8 mouse cellular contexts compared by ENCODE assay signal in the genomic region with DNA sequence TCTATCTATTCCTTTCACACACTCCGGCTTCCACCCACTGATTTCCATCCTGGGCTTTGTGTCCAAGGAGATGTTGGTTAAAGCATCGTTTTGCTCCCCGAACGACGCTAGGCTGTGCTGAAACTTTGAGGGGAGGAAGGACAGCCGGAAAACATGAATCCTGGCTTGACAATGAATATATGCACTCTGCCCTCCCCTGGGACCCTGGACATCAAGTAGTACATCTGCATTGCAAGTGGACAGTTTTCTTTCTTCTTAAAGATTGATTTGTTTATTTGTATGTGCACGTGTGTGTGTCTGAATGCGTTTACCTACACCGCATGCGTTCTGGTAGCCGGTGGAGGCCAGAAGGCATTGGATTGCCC. TPM values are rescaled to one million over a fixed set of nuclear protein-coding genes. Genes with fewer than 3 reads are reported as not detected.
DNase-seq lines count a peak whose midpoint lies in the region; ATAC-seq and TF ChIP-seq lines count a peak whose summit lies in the region.

No protein-coding gene starts in this region.

- no peak for ATAC-seq in heart, embryonic 13.5 days (ENCODE audit: extremely low read depth, insufficient number of reproducible peaks, low FRiP score, low TSS enrichment)
- ATAC-seq in limb, embryonic 15.5 days (ENCODE audit: insufficient number of reproducible peaks, low FRiP score, low TSS enrichment, low read depth) = no peak
- ATAC-seq in stomach, postnatal 0 days (ENCODE audit: low FRiP score, low TSS enrichment) = no peak

- peak overlapping the region; percentile 95 for H3K27ac ChIP-seq in heart, embryonic 13.5 days (replicated peaks)
- peak overlapping the region; percentile 92 for H3K27ac ChIP-seq in thymus, adult 2 months (ENCODE audit: control insufficient read depth, insufficient read depth, low read length)
- H3K27ac ChIP-seq in limb, embryonic 15.5 days = peak overlapping the region; percentile 90
- H3K27ac ChIP-seq in stomach, postnatal 0 days (replicated peaks) = peak overlapping the region; percentile 82

- peak overlapping the region; percentile 29 for H3K4me2 ChIP-seq in heart, embryonic 13.5 days
- H3K4me2 ChIP-seq in limb, embryonic 15.5 days = no peak overlapping the region
- H3K4me2 ChIP-seq in stomach, postnatal 0 days (replicated peaks; ENCODE audit: low read depth) = no peak overlapping the region

- H3K4me3 ChIP-seq in heart, embryonic 13.5 days = no peak overlapping the region
- H3K4me3 ChIP-seq in thymus, adult 2 months (ENCODE audit: control insufficient read depth, insufficient read depth, low read length) = no peak overlapping the region
- no peak overlapping the region for H3K4me3 ChIP-seq in limb, embryonic 15.5 days
- H3K4me3 ChIP-seq in stomach, postnatal 0 days (ENCODE audit: low read depth, low read length) = no peak overlapping the region

- no peak for TF ChIP-seq POLR2A in thymus, adult 2 months (IDR thresholded peaks at IDR 0.05; ENCODE audit: control insufficient read depth, extremely low read depth, insufficient read depth, low read length, poor library complexity)

- WGBS in heart, embryonic 13.5 days = 68% methylated on average over 11 of the region's 11 CpGs
- 56% methylated on average over 11 of the region's 11 CpGs for WGBS in thymus, adult 2 months
- 81% methylated on average over 11 of the region's 11 CpGs for WGBS in limb, embryonic 15.5 days
- WGBS in stomach, postnatal 0 days = 75% methylated on average over 11 of the region's 11 CpGs

- H3K9ac ChIP-seq in heart, embryonic 13.5 days = peak overlapping the region; percentile 25
- no peak overlapping the region for H3K9ac ChIP-seq in limb, embryonic 15.5 days
- no peak overlapping the region for H3K9ac ChIP-seq in stomach, postnatal 0 days (ENCODE audit: low read length)

- H3K9me3 ChIP-seq in heart, embryonic 13.5 days = no peaks in the 10 kb centered on the region
- H3K9me3 ChIP-seq in limb, embryonic 15.5 days = no peaks in the 10 kb centered on the region
- no peaks in the 10 kb centered on the region for H3K9me3 ChIP-seq in stomach, postnatal 0 days (ENCODE audit: control insufficient read depth, low read length)

- no peak for DNase-seq in heart, adult 11 months
- DNase-seq in thymus, adult 2 months = no peak
- no peak for DNase-seq in thymus, postnatal 0 days (ENCODE audit: low spot score)
- no peak for DNase-seq in stomach, postnatal 0 days (ENCODE audit: low spot score)
- DNase-seq in T-cell, adult 2 months (ENCODE audit: low spot score) = no peak
- DNase-seq in cerebellum, postnatal 14 days = no peak

- H3K27me3 ChIP-seq in heart, embryonic 13.5 days (replicated peaks) = no peaks in the 10 kb centered on the region
- no peaks in the 10 kb centered on the region for H3K27me3 ChIP-seq in thymus, adult 2 months (ENCODE audit: control insufficient read depth, insufficient read depth, low read length)
- H3K27me3 ChIP-seq in limb, embryonic 15.5 days = no peaks in the 10 kb centered on the region
- no peaks in the 10 kb centered on the region for H3K27me3 ChIP-seq in stomach, postnatal 0 days (ENCODE audit: control insufficient read depth, insufficient read depth, low read length)

- H3K4me1 ChIP-seq in heart, embryonic 13.5 days = peaks cover 59% of the 10 kb centered on the region
- peaks cover 67% of the 10 kb centered on the region for H3K4me1 ChIP-seq in thymus, adult 2 months (replicated peaks; ENCODE audit: control insufficient read depth, insufficient read depth, low read length)
- H3K4me1 ChIP-seq in limb, embryonic 15.5 days = peaks cover 47% of the 10 kb centered on the region
- H3K4me1 ChIP-seq in stomach, postnatal 0 days (replicated peaks; ENCODE audit: control insufficient read depth, insufficient read depth) = peaks cover 16% of the 10 kb centered on the region; the same call in 1 of the 2 replicates

- no peak for TF ChIP-seq EP300 in stomach, postnatal 0 days (optimal IDR thresholded peaks at IDR 0.05)

- H3K36me3 ChIP-seq in heart, embryonic 13.5 days = no peaks in the 10 kb centered on the region
- H3K36me3 ChIP-seq in thymus, adult 2 months (ENCODE audit: control insufficient read depth, insufficient read depth, low read length) = no peaks in the 10 kb centered on the region
- H3K36me3 ChIP-seq in limb, embryonic 15.5 days = no peaks in the 10 kb centered on the region
- H3K36me3 ChIP-seq in stomach, postnatal 0 days (ENCODE audit: control insufficient read depth, insufficient read depth, low read length) = no peaks in the 10 kb centered on the region

- no peak for TF ChIP-seq CTCF in thymus, adult 2 months (IDR thresholded peaks at IDR 0.05; ENCODE audit: borderline replicate concordance, control insufficient read depth, extremely low read depth, insufficient read depth, low read length, poor library complexity)
- no peak for TF ChIP-seq CTCF in stomach, postnatal 0 days (IDR thresholded peaks at IDR 0.05; ENCODE audit: low read depth)

RNA-seq across cellular contexts. Expression of gene Nfkbia, which starts 45.1 kb away (rescaled TPM):
- polyA plus RNA-seq in heart, embryonic 13.5 days (2015; fragmentation: Nextera tagmentation; extraction: Ambion mirVana) = 47.0 and 56.0 TPM in 2 replicates
- 613 and 674 TPM in 2 replicates for polyA plus RNA-seq in thymus, adult 2 months (2012; rRNA removed)
- polyA plus RNA-seq in thymus, postnatal 0 days (2015; fragmentation: Nextera tagmentation; extraction: Ambion mirVana) = 296 and 339 TPM in 2 replicates
- 139 and 155 TPM in 2 replicates for polyA plus RNA-seq in limb, embryonic 15.5 days (2015; fragmentation: Nextera tagmentation; extraction: Ambion mirVana)
- polyA plus RNA-seq in stomach, postnatal 0 days (2015; fragmentation: Nextera tagmentation; extraction: Ambion mirVana) = 110 and 119 TPM in 2 replicates
